Mouse (Mus musculus): ENCODE measurements around the gene Rbm20.

DNA sequence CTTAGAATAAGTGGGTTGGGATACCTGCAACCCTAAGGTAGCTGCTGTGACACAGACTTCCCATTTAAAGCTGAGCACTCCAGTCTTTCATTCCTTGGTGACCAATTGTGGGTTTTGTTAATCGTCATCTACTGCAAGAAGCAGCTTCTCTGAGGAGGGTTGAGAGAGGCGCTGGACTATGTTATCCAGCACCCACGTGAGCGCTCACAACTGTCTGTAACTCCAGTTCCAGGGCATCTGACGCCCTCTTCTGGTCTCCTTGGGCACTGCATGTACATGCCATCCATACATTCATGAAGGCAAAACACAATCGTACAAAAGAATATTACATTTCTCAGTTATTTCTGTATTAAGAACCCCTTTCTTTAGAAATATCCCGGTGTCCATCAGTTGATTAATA, 75.9 kb downstream of the Rbm20 start:
- peak; percentile 79 for TF ChIP-seq CTCF (conservative IDR thresholded peaks at IDR 0.05; ENCODE audit: low read length)
- TF ChIP-seq POU5F1 (IDR thresholded peaks at IDR 0.05; ENCODE audit: borderline replicate concordance, low read length) = no peak
- no peak for TF ChIP-seq NANOG (IDR thresholded peaks at IDR 0.05; ENCODE audit: borderline replicate concordance, low read length)
